18 mouse cellular contexts compared by ENCODE assay signal in genomic region chr13:92556458-92557126, GRCm38 (mm10). TPM values are rescaled to one million over a fixed set of nuclear protein-coding genes. Genes with fewer than 3 reads are reported as not detected.
DNase-seq lines count a peak whose midpoint lies in the region; ATAC-seq lines count a peak whose summit lies in the region.
"Had no signal": no experiment of that assay in that cellular context is flagged by ENCODE, and none has a peak within 500 bp of the region (broad histone marks: within the 10 kb centered on the region; RNA-seq: fewer than 3 reads in every experiment).

No protein-coding gene starts in this region.

- H3K4me3 ChIP-seq in kidney, embryonic 15.5 days (replicated peaks): no peak overlapping the region
- no peak overlapping the region for H3K4me3 ChIP-seq in embryonic facial prominence, embryonic 14.5 days (ENCODE audit: low read depth, low read length)
- H3K4me3 ChIP-seq in neural tube, embryonic 11.5 days (ENCODE audit: low read depth, low read length): no peak overlapping the region
- H3K4me3 ChIP-seq in heart, embryonic 10.5 days: no peak overlapping the region
- H3K4me3 ChIP-seq: heart, embryonic 12.5 days; lung, embryonic 15.5 days; megakaryocyte, embryonic 14.5 days had no signal

- no peak overlapping the region for H3K4me2 ChIP-seq in kidney, embryonic 15.5 days
- no peak overlapping the region for H3K4me2 ChIP-seq in embryonic facial prominence, embryonic 14.5 days (ENCODE audit: low read depth, low read length)
- no peak overlapping the region for H3K4me2 ChIP-seq in neural tube, embryonic 11.5 days (ENCODE audit: low read depth)
- H3K4me2 ChIP-seq: heart, embryonic 12.5 days; lung, embryonic 15.5 days had no signal

- DNase-seq in cerebellum, postnatal 10 days: peak; percentile 10 to 17
- DNase-seq in cerebellum, adult 11 months: no peak
- peak; percentile 26 to 28 for DNase-seq in kidney, postnatal 4 days
- peak; percentile 76 for DNase-seq in embryonic facial prominence, embryonic 14.5 days (ENCODE audit: low spot score)
- peak; percentile 52 for DNase-seq in neural tube, embryonic 11.5 days (ENCODE audit: low spot score)
- DNase-seq in thymus, postnatal 14 days: no peak
- no peak for DNase-seq in heart, embryonic 10.5 days (ENCODE audit: low spot score)
- DNase-seq: adrenal gland, postnatal 10 days; gastrocnemius, postnatal 10 days; layer of hippocampus, adult 9-11 months; left cerebral cortex, postnatal 4 days; thymus, adult 2 months had no signal

- ATAC-seq in kidney, embryonic 15.5 days (replicated peaks; ENCODE audit: low FRiP score): no peak
- ATAC-seq in embryonic facial prominence, embryonic 14.5 days (ENCODE audit: low read depth): no peak
- ATAC-seq in neural tube, embryonic 11.5 days (ENCODE audit: insufficient read depth, low FRiP score, low TSS enrichment): 0 out of 2 replicates have a peak, but pooled peaks have one; percentile 35

- no peaks in the 10 kb centered on the region for H3K36me3 ChIP-seq in kidney, embryonic 15.5 days
- H3K36me3 ChIP-seq in embryonic facial prominence, embryonic 14.5 days (ENCODE audit: control insufficient read depth, insufficient read depth, low read length): no peaks in the 10 kb centered on the region
- H3K36me3 ChIP-seq in neural tube, embryonic 11.5 days (ENCODE audit: control insufficient read depth, insufficient read depth, low read length): no peaks in the 10 kb centered on the region
- H3K36me3 ChIP-seq in heart, embryonic 10.5 days: 0 out of 2 replicates have a peak, but pooled peaks cover 2% of the 10 kb centered on the region
- H3K36me3 ChIP-seq: heart, embryonic 12.5 days; lung, embryonic 15.5 days had no signal

- H3K27me3 ChIP-seq in kidney, embryonic 15.5 days: no peaks in the 10 kb centered on the region
- H3K27me3 ChIP-seq in embryonic facial prominence, embryonic 14.5 days (replicated peaks; ENCODE audit: control insufficient read depth, insufficient read depth, low read length): no peaks in the 10 kb centered on the region
- no peaks in the 10 kb centered on the region for H3K27me3 ChIP-seq in neural tube, embryonic 11.5 days (ENCODE audit: control insufficient read depth, insufficient read depth, low read length)
- no peaks in the 10 kb centered on the region for H3K27me3 ChIP-seq in heart, embryonic 10.5 days (ENCODE audit: insufficient read depth, poor library complexity, severe bottlenecking)
- H3K27me3 ChIP-seq: heart, embryonic 12.5 days; lung, embryonic 15.5 days had no signal

- no peak overlapping the region; the same call in 1 of the 2 replicates for H3K27ac ChIP-seq in kidney, embryonic 15.5 days
- no peak overlapping the region for H3K27ac ChIP-seq in embryonic facial prominence, embryonic 14.5 days (replicated peaks; ENCODE audit: low read depth, low read length)
- no peak overlapping the region for H3K27ac ChIP-seq in neural tube, embryonic 11.5 days (ENCODE audit: low read depth, low read length)
- H3K27ac ChIP-seq in heart, embryonic 10.5 days: no peak overlapping the region
- H3K27ac ChIP-seq: lung, embryonic 15.5 days had no signal

- 22% methylated on average over 8 of the region's 8 CpGs for WGBS in kidney, embryonic 15.5 days
- WGBS in embryonic facial prominence, embryonic 14.5 days: 14% methylated on average over 8 of the region's 8 CpGs
- 13% methylated on average over 8 of the region's 8 CpGs for WGBS in neural tube, embryonic 11.5 days
- 50% methylated on average over 8 of the region's 8 CpGs for WGBS in heart, embryonic 10.5 days

- H3K9me3 ChIP-seq in kidney, embryonic 15.5 days (replicated peaks): no peaks in the 10 kb centered on the region; the same call in 1 of the 2 replicates
- H3K9me3 ChIP-seq in embryonic facial prominence, embryonic 14.5 days (ENCODE audit: control insufficient read depth, low read length): no peaks in the 10 kb centered on the region; the same call in 1 of the 2 replicates
- H3K9me3 ChIP-seq in neural tube, embryonic 11.5 days (ENCODE audit: control insufficient read depth, low read length): no peaks in the 10 kb centered on the region
- H3K9me3 ChIP-seq in heart, embryonic 10.5 days: peaks cover 7% of the 10 kb centered on the region; the same call in 1 of the 2 replicates
- H3K9me3 ChIP-seq: lung, embryonic 15.5 days had no signal

- peaks cover 3% of the 10 kb centered on the region; the same call in 1 of the 2 replicates for H3K4me1 ChIP-seq in kidney, embryonic 15.5 days
- H3K4me1 ChIP-seq in embryonic facial prominence, embryonic 14.5 days (ENCODE audit: control insufficient read depth, insufficient read depth, low read length): 0 out of 2 replicates have a peak, but pooled peaks cover 10% of the 10 kb centered on the region
- peaks cover 9% of the 10 kb centered on the region; the same call in 1 of the 2 replicates for H3K4me1 ChIP-seq in neural tube, embryonic 11.5 days (ENCODE audit: control insufficient read depth, insufficient read depth, low read length)
- peaks cover 8% of the 10 kb centered on the region for H3K4me1 ChIP-seq in heart, embryonic 10.5 days
- H3K4me1 ChIP-seq: lung, embryonic 15.5 days had no signal

- no peak overlapping the region for H3K9ac ChIP-seq in kidney, embryonic 15.5 days
- no peak overlapping the region for H3K9ac ChIP-seq in embryonic facial prominence, embryonic 14.5 days (ENCODE audit: low read depth, low read length)
- no peak overlapping the region for H3K9ac ChIP-seq in neural tube, embryonic 11.5 days (ENCODE audit: low read length)
- H3K9ac ChIP-seq: heart, embryonic 12.5 days; lung, embryonic 15.5 days had no signal

RNA-seq across cellular contexts. Expression of gene Spz1, which starts 19.4 kb away (rescaled TPM):
- not detected in 2 replicates for polyA plus RNA-seq in kidney, embryonic 15.5 days (2015; fragmentation: Nextera tagmentation; extraction: Ambion mirVana)
- polyA plus RNA-seq in embryonic facial prominence, embryonic 14.5 days (2014; fragmentation: Nextera tagmentation; extraction: Ambion mirVana): not detected in 2 replicates
- polyA plus RNA-seq in neural tube, embryonic 11.5 days (2014; fragmentation: Nextera tagmentation; extraction: Ambion mirVana): not detected in 2 replicates
- polyA plus RNA-seq in heart, embryonic 10.5 days (2016; fragmentation: Nextera tagmentation; extraction: Ambion mirVana): not detected in 2 replicates
- polyA plus RNA-seq: cortical plate, adult 2 months; forebrain, embryonic 11.5 days; heart, embryonic 12.5 days; lung, embryonic 15.5 days had no signal

RNA-seq across cellular contexts. Expression of gene Zfyve16, which starts 25.9 kb away (rescaled TPM):
- 11.0 and 11.6 TPM in 2 replicates for polyA plus RNA-seq in kidney, embryonic 15.5 days (2015; fragmentation: Nextera tagmentation; extraction: Ambion mirVana)
- 14.1 and 15.3 TPM in 2 replicates for polyA plus RNA-seq in embryonic facial prominence, embryonic 14.5 days (2014; fragmentation: Nextera tagmentation; extraction: Ambion mirVana)
- polyA plus RNA-seq in neural tube, embryonic 11.5 days (2014; fragmentation: Nextera tagmentation; extraction: Ambion mirVana): 13.4 and 14.7 TPM in 2 replicates
- 10.0 and 10.1 TPM in 2 replicates for polyA plus RNA-seq in heart, embryonic 10.5 days (2016; fragmentation: Nextera tagmentation; extraction: Ambion mirVana)

RNA-seq across cellular contexts. Expression of gene Serinc5, which starts 54.3 kb away (rescaled TPM):
- 16.5 and 16.8 TPM in 2 replicates for polyA plus RNA-seq in kidney, embryonic 15.5 days (2015; fragmentation: Nextera tagmentation; extraction: Ambion mirVana)
- 19.8 and 20.0 TPM in 2 replicates for polyA plus RNA-seq in embryonic facial prominence, embryonic 14.5 days (2014; fragmentation: Nextera tagmentation; extraction: Ambion mirVana)
- 18.0 and 21.0 TPM in 2 replicates for polyA plus RNA-seq in neural tube, embryonic 11.5 days (2014; fragmentation: Nextera tagmentation; extraction: Ambion mirVana)
- polyA plus RNA-seq in heart, embryonic 10.5 days (2016; fragmentation: Nextera tagmentation; extraction: Ambion mirVana): 14.7 and 15.4 TPM in 2 replicates

Comparison
In these comparisons a context has a peak if more than half of its experiments do, and no peak if none do; other contexts are left out.
1. DNase-seq: peak in cerebellum, postnatal 10 days (2 of 2), kidney, postnatal 4 days (2 of 2), embryonic facial prominence, embryonic 14.5 days (single experiment) and neural tube, embryonic 11.5 days (single experiment); none in cerebellum, adult 11 months (single experiment), thymus, postnatal 14 days (single experiment) and heart, embryonic 10.5 days (single experiment).